Mouse (Mus musculus): ENCODE results near the gene Gm13030. TPM values are rescaled to one million over a fixed set of nuclear protein-coding genes. Genes with fewer than 3 reads are reported as not detected.

Gene Gm13030
- total RNA-seq, 2 experiments from 2014 or later = not detected

Other genes with a start within 250 kb of the Gm13030 start
- 1 to 10 TPM; 1.0 TPM for gene Vwa5b1, start 238.1 kb downstream of the Gm13030 start, total RNA-seq (2021)
- gene Pla2g2c, start 149.2 kb downstream of the Gm13030 start, total RNA-seq (2021) = under 1 TPM in 1 of 2 experiments, not detected in 1; 0.21 TPM
- gene Ubxn10, start 136.8 kb downstream of the Gm13030 start, total RNA-seq (2021) = 1 to 10 TPM; 1.3 to 1.6 TPM
- 1 to 10 TPM; 1.5 to 1.6 TPM for gene Pla2g2f, start 116.3 kb downstream of the Gm13030 start, total RNA-seq (2021)
- under 1 TPM; 0.28 to 0.54 TPM for gene Pla2g2d, start 98.2 kb downstream of the Gm13030 start, total RNA-seq (2021)
- 1 to 10 TPM in 1 of 2 experiments, under 1 TPM in 1; 0.76 to 1.1 TPM for gene Pla2g5, start 10.5 kb downstream of the Gm13030 start, total RNA-seq (2021)
- gene Pla2g2e, start 4.0 kb upstream of the Gm13030 start, total RNA-seq (2021) = not detected
- 10 to 100 TPM in 1 of 2 experiments, 1 to 10 TPM in 1; 9.3 to 13.2 TPM for gene Otud3, start 40.0 kb upstream of the Gm13030 start, total RNA-seq (2021)
- gene Rnf186, start 93.1 kb upstream of the Gm13030 start, total RNA-seq (2021) = not detected
- 1 to 10 TPM; 2.8 to 3.5 TPM for gene Tmco4, start 98.9 kb upstream of the Gm13030 start, total RNA-seq (2021)
- gene Htr6, start 201.6 kb upstream of the Gm13030 start, total RNA-seq (2021) = 1 to 10 TPM; 7.2 to 7.5 TPM
- 10 to 100 TPM; 75.6 to 90.6 TPM for gene Nbl1, start 219.0 kb upstream of the Gm13030 start, total RNA-seq (2021)

Measured in layer of hippocampus, postnatal 25 days (tissue).